Mouse (Mus musculus) right cerebral cortex, adult 18-20 months (tissue): ENCODE results near the gene Hoxc8.
A peak's percentile ranks its signal among the peaks of the same experiment; 100 is the strongest.

Experiments
- DNase-seq: peaks from one replicate; pipeline ENCODE4 v3.0.0; 2022; ENCODE audit warnings: mixed read lengths

Gene Hoxc8

DNA sequence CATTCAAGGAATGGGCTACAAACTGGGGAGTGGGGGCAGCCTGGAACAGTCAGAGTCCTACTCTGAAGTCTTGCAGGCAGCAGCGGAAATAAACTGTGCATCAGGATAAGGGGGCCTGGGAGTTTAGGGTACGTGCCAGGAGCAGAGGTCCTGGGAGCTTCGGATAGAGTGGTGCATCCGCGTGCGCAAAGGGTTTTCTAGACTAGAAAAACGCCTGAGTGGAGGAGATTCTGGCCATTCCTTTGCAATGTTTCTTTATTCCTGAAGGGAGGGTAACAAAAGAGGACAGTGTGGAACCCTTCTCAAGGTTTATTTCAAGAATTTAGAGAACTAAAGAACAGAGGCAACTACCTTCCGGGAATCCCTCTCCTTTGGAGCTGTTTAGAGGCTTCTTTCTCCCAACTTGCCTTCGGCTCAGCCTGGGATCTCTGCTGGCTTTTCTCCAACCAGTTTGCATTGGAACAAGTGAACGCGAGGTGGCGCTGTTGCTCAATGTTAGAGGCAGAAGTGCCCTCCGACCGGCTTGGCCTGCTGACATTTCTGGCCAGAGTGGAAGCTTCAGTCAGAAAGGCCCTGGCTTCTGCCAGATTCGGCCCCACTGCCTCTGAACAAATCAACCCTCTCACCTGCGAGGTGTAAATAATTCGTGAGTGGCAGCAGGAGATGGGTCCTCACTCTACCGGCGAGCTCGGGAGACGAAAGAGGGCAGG is 3.1 kb upstream of the Hoxc8 start:
- peak; percentile 78 for DNase-seq

DNA sequence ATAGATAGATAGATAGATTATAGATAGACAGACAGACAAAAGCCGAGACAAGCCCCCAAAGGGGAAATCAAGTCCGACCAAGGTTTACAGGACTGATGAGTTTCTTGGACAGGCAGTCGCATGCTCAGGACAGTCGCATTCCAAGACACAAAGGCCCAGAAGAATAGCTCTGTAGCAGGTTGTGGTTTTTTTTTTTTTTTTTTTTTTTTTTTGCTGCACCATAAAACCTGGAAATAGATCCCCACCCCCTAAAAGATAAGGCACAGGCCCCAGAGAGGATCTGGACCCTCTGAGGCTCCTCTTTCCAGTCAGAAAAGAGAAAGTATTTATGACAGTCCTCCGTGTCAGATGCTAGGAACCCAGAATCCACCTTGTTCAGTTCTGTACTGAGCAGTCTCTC is 2.3 kb upstream of the Hoxc8 start:
- no peak for DNase-seq

DNA sequence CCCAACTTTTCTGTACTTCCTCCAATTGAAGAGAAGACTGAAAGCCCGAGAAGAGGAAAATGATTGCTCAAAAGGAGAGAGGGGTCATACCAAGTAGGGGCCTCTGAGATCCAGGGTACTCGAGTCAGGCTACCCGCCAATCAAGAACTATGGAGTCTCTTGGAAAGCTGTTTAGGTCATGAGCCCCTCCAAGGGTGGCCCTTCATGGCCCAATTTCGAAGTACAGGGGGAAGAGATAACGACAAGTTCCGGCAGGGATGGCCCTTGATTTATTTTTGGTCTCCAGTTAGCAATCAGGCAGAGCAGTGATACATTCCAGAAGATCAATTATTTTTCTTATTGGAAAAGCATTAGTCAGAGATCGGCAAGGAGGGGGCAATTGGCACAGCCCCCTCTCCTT is 1.4 kb downstream of the Hoxc8 start:
- DNase-seq: no peak

DNA sequence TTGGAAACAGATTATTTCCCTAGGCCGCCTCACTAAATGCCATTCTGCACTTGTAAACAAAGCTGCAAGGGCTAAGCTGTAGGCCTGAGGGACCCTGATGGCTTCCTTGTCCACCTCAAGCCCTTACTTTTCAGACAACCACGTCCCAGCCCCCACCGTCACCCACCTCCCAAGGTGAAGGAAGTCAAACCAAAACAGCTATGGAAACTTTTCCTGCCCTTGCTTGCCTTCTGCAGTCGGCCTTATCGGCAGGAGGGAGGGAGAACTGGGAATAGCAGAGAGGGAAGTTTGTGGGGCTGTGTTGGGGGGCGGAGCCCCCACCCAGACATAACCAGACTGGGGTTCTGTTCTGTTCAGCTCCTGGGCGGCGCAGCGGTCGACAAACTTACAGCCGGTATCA is 1.8 kb downstream of the Hoxc8 start:
- no peak for DNase-seq

DNA sequence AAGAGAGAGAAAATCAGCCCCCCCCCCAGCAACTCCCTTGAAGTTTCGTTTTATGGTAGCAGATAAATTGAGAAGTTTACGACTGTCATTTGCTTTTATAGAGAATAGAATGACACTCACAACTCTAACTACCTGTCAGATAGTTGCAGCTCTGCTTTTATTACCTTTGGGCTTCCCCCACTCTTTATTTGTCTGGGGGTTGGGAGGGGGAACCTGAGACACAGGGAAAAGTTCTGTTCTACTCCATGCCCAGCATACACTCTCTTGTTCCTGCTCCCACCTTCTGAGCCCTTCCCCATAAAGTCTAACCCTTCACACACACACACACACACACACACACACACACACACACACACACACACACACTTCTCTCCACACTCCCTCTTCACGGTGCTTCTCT is 2.5 kb downstream of the Hoxc8 start:
- no peak for DNase-seq

DNA sequence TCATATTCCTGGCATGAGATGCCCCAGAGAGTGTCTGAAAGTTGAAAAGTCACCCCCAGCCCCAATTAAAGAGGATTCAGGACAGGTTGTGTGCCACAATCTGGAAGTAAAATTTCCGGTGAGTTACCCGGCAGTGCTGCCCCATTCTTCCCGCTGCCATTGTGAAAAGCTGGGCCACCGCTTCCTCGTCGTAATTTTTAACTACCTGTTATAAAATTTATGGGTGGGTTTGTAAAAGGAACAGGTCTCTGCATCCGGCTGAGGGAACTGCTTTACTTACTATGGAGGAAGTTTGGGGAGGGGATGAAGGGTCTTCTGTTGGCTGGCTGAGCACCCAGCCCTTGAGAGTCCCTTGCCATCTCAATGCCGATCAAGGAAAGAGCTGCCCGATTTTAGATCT is 6.1 kb downstream of the Hoxc8 start:
- no peak for DNase-seq

DNA sequence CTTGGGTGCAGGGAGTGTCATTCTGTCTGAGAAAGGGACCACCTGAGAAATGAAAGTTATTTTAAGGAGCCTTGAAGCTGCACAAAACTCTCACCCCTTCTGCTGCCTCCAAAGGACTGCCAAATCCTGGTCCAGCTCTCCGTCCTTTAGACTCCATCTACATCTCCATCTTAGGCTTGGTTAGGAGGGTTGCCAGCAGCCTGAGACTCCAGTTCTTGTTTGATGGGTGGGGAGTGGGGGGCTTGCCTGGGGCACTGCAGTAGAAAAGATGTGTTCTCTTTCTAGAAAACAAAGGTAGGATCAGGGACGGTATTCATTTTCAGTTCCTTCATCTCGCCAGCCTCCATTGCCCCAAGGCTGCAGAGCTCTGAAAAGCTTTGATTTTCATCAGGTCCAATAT is 7.0 kb downstream of the Hoxc8 start:
- DNase-seq: no peak

DNA sequence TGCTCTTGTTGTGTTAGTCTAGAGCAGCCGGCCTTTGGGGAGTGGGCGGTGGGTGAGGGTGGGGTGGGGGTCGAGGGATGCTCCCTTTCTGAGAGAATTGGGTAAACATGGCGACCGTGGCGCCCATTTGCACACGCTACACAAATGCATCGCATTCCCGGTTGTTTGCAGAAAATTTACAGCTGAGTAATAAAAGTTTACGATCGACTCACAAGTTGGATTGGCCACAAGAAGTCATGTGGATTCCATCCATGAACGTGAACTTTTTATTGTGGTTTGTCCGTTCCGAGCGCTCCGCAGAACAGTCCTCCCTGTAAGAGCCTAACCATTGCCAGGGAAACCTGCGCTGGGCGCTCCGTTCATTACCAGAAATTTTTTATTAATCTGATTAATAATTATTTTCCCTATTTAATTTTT is 7.5 kb downstream of the Hoxc8 start, which contains the start of gene Hoxc6:
TSS of gene Hoxc6 (plus strand) at position 319 of the 417 bp plus-strand sequence.
- DNase-seq: no peak

DNA sequence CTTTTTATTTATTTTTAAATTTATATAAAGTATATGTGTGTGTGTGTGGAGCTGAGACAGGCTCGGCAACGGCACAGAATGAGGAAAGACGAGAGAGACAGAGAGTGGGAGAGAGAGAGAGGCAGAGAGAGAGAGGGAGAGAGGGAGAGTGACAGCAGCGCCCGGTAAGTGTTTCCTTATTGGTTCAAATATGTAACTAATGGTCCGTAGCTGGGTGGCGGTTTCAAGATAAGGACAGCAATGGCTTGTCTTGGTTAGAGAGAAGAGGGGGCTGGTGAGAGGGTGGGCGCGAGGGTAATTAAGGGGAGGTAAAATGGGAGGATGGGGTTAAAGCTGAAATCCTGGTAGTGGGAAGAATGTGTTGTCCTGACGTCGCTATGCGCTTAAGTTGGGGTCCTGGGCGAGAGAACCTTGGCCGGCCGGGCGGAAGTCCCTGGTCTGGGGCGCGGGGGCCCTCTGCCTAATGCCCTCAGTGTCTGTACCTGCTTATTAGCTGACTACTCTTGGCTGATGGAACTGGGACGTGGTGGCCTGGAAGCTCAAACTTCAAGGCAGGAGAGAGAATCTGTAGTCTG is 8.3 kb downstream of the Hoxc8 start:
- no peak for DNase-seq

DNA sequence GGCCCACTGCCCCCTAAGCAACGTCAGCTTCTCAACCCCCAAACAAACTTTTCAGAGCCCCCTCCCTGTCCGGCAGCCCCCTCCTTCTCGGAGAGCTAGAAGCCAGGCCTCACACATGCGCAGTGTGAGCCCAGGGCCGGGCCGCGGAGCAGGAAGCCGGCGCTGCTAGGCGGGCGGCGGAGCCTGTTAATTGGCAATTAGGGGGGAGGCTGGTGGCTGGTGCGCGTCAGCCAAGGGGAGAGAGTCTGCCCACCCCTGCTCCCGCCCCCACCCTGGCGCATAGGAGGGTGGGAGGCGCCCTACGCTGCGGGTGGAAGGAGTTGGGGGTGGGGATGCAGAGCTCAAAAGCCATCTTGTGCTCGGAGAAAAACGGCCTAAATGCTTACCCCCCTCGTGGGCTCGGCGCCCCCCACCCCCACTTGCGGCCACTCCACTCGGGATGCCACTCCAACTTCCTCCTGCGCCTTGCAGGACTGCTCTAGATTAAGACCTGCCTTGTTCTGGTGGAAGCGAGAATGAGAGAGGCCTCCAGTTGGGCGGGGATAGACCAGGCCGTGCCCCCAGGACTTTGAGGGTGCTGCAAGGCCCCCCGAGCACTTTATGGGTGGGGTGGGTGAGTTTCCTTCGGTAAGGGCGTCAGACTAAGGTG is 8.9 kb downstream of the Hoxc8 start:
- DNase-seq: no peak

DNA sequence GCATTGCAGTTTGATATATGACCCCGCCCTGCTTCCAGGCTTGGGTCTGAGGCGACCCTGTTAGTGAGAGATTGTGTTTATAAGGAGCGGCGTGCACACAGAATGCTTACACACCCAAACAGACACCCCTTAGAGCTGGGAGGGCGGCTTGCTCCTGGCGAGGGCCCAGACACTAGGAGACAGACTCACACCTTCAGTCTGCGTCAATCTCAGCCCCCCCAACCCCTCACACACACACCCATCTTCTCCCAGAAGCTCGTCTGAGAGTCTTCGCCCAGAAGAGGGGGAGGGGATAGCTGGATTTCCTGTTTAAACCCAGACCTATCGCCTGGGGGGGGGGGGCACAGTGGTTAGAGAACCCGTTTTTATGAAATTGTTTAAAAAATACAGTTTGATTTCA is 9.5 kb downstream of the Hoxc8 start:
- DNase-seq: no peak

DNA sequence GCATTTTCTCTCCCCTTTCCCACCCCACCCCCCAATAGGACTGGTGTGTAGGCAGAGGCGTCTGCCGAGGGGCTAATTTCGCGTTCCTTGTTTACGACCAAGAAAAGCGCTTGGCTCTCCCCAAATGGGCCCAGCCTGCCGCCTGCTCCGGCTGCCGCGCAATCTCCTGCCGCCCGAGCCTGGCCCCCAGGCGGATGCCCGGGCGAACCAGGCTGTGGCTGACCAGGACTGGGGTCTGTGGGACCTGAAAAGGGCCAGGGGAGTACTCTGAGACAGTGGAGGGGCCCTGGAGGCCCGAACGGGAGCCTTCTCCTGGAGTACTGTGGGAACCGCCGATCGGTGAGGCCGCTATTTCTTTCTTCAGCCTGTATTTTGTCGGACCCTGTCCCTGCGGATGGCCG is 10.1 kb downstream of the Hoxc8 start:
- DNase-seq: no peak

DNA sequence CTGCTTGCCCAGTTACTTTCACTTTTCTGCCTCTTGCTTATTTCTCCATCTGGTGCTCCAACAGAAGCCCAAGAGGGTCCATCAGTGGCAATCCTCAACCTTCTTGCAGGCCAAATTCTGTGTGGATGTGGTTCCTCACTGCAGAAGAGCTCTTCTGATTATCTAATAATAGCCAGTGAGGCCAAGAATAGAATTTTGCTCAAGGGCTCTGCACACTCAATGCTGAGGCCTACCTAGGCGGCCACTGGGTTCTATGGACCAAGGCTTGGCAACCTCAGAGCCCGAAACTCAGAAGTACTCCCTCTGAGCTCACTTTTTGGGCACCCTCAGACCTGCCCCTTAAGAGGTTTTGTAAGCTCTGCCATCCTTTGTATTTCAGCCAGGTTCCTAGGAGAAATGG is 11.0 kb downstream of the Hoxc8 start:
- no peak for DNase-seq

DNA sequence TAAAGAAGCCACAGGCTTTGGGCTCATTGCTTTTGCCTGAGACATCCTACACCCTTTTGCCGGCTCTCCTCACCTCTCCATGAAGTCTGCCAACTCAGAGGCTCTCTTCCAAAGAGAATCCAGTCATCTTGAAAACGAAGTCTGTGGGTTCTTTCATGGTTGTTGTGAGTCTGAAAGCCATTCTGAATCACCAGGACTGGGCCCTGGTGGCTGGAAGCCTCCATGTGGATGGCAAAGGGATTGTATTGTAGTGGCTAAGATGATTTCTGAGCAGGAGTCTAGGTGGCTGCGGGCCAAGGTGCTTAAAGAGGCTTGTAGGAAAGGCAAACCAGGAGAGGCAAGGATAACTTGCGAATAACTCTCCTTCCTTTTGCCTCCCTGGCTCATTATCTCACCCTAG is 11.7 kb downstream of the Hoxc8 start:
- DNase-seq: no peak

DNA sequence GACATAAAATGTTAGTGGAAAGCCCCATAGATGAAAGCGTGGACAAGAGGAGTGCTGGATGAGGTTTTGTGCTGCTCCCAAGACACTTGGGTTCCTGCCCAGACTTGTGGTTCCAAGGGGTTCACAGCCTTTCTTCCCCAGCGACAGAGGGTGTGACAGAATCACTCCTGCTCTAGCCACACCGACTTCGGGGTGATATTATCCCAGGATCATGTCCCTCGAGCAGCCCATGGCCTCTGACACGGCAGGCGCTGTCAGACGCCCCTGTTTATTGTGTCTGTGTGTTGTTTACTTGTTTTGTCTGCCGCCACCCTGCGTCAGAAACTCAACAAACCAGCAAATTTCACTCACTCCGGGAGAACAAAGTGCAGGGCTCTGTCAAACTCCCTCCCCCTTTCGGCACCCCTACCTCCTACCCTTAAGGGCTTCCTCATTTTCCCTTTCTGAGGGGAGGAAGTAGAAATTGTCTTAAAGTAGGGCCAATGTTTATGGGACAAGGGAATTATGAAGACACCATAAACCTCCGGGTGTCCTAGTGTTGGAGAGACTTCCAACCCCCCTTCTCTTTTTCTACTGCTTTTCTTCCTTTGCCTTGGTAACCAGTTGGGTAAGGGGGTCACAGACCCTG is 12.5 kb downstream of the Hoxc8 start:
- no peak for DNase-seq

DNA sequence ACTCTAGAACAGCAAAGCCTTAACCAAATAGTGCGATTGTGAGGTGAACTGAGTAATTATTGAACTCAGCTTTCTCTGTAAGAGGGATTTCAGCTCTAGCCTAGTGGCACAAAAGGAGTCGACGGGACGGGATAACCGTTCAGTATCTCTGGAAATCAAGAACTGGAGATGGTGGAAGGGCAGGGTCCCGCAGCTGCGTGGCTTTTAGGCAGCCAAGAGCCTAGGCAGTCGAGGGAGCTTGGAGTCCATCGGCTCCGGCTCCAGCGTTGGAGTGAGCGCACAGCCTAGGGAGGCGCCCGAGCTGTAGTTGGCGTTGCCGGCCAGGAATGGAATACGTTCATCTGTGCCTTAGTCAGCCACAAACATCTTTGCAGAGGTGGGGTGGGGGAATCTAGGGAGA is 14.9 kb downstream of the Hoxc8 start:
- DNase-seq: no peak

DNA sequence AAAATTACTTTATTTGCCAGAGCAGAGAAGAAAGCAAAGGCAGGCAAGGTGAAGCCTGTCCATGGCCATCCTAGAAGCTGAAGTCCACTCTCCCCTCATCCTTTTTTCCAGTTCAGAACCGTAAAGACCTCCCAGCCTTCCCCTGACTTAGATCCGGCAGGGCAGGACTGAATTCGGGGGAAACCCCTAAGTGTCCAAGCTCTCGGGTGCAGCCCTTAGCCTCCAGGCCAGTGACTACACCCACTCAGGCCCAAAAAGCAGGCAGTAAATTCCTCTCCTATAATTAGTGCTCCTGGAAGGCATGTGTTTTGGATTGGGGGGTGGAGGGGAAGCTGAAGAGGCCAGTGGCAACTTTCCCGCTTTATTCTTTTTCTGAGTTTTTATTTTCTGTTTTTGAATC is 15.4 kb downstream of the Hoxc8 start:
- DNase-seq: no peak

DNA sequence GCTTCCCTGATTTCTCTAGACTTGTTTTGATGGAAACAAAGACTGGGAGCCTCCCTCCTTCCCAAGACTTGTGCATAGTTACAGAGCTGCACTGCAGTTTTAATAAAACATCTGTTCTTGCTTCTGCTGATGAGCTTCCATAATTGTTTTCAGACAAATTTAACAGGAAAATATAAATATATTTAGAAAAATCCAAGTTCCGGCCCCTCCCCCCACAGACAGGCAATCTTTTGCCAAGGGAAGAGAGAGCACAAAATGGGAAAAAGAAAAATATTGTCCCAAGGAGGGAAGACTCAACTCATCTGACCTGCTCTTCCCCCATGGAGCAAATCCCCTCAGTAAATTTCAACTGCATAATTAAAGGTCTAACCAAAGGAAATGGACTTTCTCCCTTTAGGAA is 15.9 kb downstream of the Hoxc8 start:
- DNase-seq: no peak

DNA sequence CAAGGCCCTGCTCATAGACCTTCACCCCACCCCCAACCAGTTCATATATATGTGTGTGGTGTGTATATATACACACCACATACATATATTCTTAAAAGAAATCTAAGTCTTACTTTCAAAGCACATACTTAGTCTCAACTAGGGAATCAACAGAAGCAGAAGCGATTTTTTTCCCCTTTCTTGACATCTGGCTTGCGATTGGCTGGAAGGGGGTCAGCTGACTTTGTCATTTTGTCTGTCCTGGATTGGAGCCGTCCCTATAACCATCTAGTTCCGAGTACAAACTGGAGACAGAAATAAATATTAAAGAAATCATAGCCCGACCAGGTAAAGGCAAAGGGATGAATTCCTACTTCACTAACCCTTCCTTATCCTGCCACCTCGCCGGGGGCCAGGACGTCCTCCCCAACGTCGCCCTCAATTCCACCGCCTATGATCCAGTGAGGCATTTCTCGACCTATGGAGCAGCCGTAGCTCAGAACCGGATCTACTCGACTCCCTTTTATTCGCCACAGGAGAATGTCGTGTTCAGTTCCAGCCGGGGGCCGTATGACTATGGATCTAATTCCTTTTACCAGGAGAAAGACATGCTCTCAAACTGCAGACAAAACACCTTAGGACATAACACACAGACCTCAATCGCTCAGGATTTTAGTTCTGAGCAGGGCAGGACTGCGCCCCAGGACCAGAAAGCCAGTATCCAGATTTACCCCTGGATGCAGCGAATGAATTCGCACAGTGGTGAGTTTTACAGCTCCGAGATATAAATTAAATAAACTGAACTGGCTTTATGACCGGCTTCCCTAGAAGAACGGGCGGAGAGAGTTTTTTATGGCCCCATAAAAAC is 19.1 kb downstream of the Hoxc8 start:
- no peak for DNase-seq

DNA sequence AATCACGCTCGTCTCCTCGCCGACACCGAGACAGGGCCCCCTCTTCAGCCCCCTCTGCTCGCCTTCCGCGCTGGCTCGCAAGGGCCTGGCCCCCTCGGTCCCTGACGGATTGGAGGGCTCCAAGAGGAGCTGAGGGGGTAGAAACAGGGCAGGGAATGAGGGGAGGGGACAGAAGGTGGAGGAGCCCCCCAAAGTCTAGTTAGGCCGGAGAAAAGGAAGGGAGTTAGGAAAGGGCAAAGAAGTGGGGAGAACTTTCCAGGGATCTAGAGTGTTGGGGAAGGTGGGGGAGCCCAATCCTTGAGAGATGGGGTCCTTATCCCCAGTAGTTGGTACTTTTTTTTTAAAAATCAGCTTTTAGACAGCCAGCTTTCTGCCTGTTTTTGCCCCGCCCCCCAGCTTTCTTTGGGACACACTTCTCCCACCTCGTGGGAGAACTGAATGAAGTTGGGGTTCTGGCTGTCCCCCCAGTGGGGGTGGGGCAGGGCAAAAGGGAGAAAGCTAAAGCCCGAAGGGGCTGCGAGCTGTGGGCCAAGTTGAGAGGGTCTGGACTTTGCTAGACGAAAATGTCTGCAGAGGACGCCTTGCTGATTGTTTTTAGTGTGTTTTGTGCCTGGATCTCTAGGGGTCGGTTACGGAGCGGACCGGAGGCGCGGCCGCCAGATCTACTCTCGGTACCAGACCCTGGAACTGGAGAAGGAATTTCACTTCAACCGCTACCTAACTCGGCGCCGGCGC is 19.9 kb downstream of the Hoxc8 start:
- DNase-seq: no peak

DNA sequence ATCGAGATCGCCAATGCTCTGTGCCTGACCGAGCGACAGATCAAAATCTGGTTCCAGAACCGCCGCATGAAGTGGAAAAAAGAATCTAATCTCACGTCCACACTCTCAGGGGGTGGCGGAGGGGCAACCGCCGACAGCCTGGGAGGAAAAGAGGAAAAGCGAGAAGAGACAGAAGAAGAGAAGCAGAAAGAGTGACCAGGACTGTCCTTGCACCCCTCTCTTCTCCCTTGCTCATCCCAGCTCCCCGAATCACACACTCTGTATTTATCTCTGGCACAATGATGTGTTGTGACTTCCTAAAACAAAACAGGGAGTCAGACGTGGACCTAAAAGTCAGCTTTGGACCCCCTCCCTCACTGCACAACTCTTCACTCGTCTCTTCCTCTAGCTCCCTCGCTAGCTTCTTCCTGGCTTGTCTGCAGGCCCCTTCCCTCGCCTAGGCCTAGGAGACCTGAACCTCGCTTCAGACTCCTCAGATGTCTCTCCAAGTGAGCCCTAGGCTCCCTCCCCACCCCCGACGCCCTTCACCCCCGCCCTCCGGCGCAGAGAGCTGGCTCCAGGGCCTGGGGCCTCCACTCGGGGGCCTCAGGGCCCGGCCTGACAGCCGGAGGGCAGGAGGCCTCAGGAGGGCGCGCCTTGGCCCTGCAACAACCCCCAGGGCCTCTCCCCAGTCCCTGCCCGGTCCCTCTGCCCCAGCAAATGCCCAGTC is 20.6 kb downstream of the Hoxc8 start:
- no peak for DNase-seq
